Mouse (Mus musculus): ENCODE data around the gene Gm10837.

Gm10837 gene

GRCm38 (mm10) chr14:122479461-122480109, 10.8 kb upstream of the Gm10837 start:
- no peak for DNase-seq

- no peak for DNase-seq
Observed at GRCm38 (mm10) chr14:122480355-122480754, 10.0 kb upstream of the Gm10837 start.

- DNase-seq, result no peak
Observed at GRCm38 (mm10) chr14:122481181-122481580, 9.2 kb upstream of the Gm10837 start.

- DNase-seq, result no peak
Observed at GRCm38 (mm10) chr14:122482081-122483023, 8.0 kb upstream of the Gm10837 start.

- DNase-seq, result no peak
Observed at GRCm38 (mm10) chr14:122483024-122483385, 7.4 kb upstream of the Gm10837 start.

- DNase-seq, result no peak
Observed at GRCm38 (mm10) chr14:122483556-122484421, 6.6 kb upstream of the Gm10837 start.

GRCm38 (mm10) chr14:122484458-122484843, 5.9 kb upstream of the Gm10837 start:
- DNase-seq, result no peak

- no peak for DNase-seq
Observed at GRCm38 (mm10) chr14:122484844-122485551, 5.4 kb upstream of the Gm10837 start.

GRCm38 (mm10) chr14:122485635-122486181, 4.7 kb upstream of the Gm10837 start:
- no peak for DNase-seq

- DNase-seq, result no peak
Observed at GRCm38 (mm10) chr14:122486611-122487010, 3.8 kb upstream of the Gm10837 start.

GRCm38 (mm10) chr14:122487366-122487765, 3.0 kb upstream of the Gm10837 start:
- no peak for DNase-seq

GRCm38 (mm10) chr14:122489041-122489440, 1.3 kb upstream of the Gm10837 start:
- no peak for DNase-seq

GRCm38 (mm10) chr14:122489686-122490414, 536 bp upstream of the Gm10837 start:
- DNase-seq, result no peak

GRCm38 (mm10) chr14:122491521-122491920, 1.1 kb downstream of the Gm10837 start:
- DNase-seq, result no peak

- DNase-seq, result no peak
Observed at GRCm38 (mm10) chr14:122492015-122492414, 1.6 kb downstream of the Gm10837 start.

GRCm38 (mm10) chr14:122509058-122509457, 18.7 kb downstream of the Gm10837 start:
- DNase-seq, result no peak

- DNase-seq, result no peak
Observed at GRCm38 (mm10) chr14:122511519-122511918, 21.1 kb downstream of the Gm10837 start.

- DNase-seq, result no peak
Observed at GRCm38 (mm10) chr14:122513511-122514036, 23.2 kb downstream of the Gm10837 start.

GRCm38 (mm10) chr14:122528475-122528874, 38.1 kb downstream of the Gm10837 start:
- no peak for DNase-seq

- DNase-seq, result peak; percentile 97
Observed at GRCm38 (mm10) chr14:122534017-122534924, 43.9 kb downstream of the Gm10837 start, which contains the start of gene Pcca. Pcca (plus strand) TSS chr14:122534324.

Measured in right cerebral cortex, postnatal 25 days (tissue).